ENCODE assay signal across 14 mouse cellular contexts in genomic region chr2:4876131-4876530, GRCm38 (mm10). TPM values are rescaled to one million over a fixed set of nuclear protein-coding genes. Genes with fewer than 3 reads are reported as not detected.
A peak's percentile ranks its signal among the peaks of the same experiment; 100 is the strongest.
DNase-seq lines count a peak whose midpoint lies in the region.
"Had no signal": no experiment of that assay in that cellular context is flagged by ENCODE, and none has a peak within 500 bp of the region (broad histone marks: within the 10 kb centered on the region; RNA-seq: fewer than 3 reads in every experiment).

No protein-coding gene starts in this region.

- DNase-seq in adrenal gland, postnatal 14 days = peak; percentile 45
- no peak for DNase-seq in adrenal gland, postnatal 4 days (ENCODE audit: low spot score in 2 of 2)
- DNase-seq in 3T3-L1 (ENCODE audit: low read depth, low spot score) (peak; percentile 21), adipocyte (ENCODE audit: low spot score) (peak; percentile 52)
- DNase-seq in lung, postnatal 4 days = no peak
- DNase-seq: adrenal gland, postnatal 10 days; B cell, adult 2 months; cerebellum, adult 11 months; cerebellum, adult 18-20 months; cerebellum, adult 8-10 months; cerebellum, adult 9-11 months; cerebellum, postnatal 14 days; cerebellum, postnatal 36 days; embryo, embryonic 11 days had no signal

RNA-seq across cellular contexts. Expression of gene Sephs1, which starts 5.2 kb away (rescaled TPM):
- 45.8 and 50.8 TPM in 2 replicates for total RNA-seq in adrenal gland, postnatal 14 days (2021)
- total RNA-seq in adrenal gland, postnatal 4 days (2021) = 10 to 100 TPM; 78.2 to 79.3 TPM

RNA-seq across cellular contexts. Expression of gene Phyh, which starts 42.7 kb away (rescaled TPM):
- 370 and 447 TPM in 2 replicates for total RNA-seq in adrenal gland, postnatal 14 days (2021)
- total RNA-seq in adrenal gland, postnatal 4 days (2021) = 100 to 1,000 TPM; 161 to 194 TPM

Comparison
In these comparisons a context has a peak if more than half of its experiments do, and no peak if none do; other contexts are left out.
1. DNase-seq: peak in adrenal gland, postnatal 14 days (single experiment), 3T3-L1 (single experiment) and adipocyte (single experiment); none in adrenal gland, postnatal 4 days (0 of 2) and lung, postnatal 4 days (0 of 2).